Mouse (Mus musculus): ENCODE measurements at regions not wholly inside any gene's neighbourhood (a gene's known extent, or its start where the extent isn't known, plus 50 kb on each side); places are given as distances from the start of the nearest gene placed in this dataset.

- no peak for DNase-seq (ENCODE audit: low spot score in 2 of 2)
Observed at GRCm38 (mm10) chr3:147041201-147041600, 189.0 kb downstream of the Ttll7 start.

- no peak for DNase-seq (ENCODE audit: low spot score in 2 of 2)
Observed at GRCm38 (mm10) chr3:147042911-147043310, 190.7 kb downstream of the Ttll7 start.

GRCm38 (mm10) chr3:147046634-147047033 is 194.5 kb downstream of the Ttll7 start:
- DNase-seq (ENCODE audit: low spot score in 2 of 2), result no peak

GRCm38 (mm10) chr3:147054157-147054838 is 202.1 kb downstream of the Ttll7 start:
- DNase-seq (ENCODE audit: low spot score in 2 of 2), result no peak

DNA sequence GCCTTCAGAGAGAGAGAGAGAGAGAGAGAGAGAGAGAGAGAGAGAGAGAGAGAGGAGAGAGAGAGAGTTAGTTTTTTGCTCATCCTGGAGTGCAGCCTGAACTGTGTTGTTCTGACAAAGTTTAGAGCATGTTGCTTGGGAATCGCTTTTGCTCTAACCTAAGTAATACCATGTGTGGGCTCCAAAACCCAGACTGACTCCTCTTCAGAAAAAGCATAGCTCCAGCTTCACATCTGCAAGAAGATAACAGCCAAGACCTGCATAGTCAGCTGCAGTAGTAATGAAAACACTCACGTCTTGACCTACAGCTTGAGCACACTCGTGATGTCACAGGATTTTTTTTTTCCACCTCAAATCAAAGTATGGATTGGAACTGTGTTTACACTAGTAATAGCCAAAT is 205.7 kb downstream of the Ttll7 start:
- DNase-seq (ENCODE audit: low spot score in 2 of 2), result no peak

GRCm38 (mm10) chr3:147060659-147061058 is 208.5 kb downstream of the Ttll7 start:
- DNase-seq (ENCODE audit: low spot score in 2 of 2), result no peak

- no peak for DNase-seq (ENCODE audit: low spot score in 2 of 2)
Observed at GRCm38 (mm10) chr3:147062451-147062850, 210.3 kb downstream of the Ttll7 start.

GRCm38 (mm10) chr3:147063578-147064442 is 211.6 kb downstream of the Ttll7 start:
- DNase-seq (ENCODE audit: low spot score in 2 of 2), result peak in 1 of 2 experiments; percentile 43

DNA sequence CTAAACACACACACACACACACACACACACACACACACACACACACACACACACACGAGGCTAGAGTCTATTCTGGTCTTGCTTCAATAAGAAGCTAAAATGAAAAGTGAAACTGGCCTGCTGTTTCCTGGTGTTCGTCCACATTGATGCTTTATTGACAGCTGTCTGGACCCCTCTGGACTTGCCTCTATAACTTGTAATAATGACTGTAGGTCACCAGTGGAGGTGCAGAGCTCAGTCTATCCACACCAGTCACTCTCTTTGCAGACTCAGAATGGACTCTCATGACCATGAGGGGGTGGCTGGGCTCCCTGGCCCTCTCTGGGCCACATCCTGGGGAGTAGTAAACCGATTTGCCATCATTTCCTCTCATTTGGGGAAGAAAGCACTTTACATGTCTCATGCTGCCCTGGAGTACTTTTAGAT is 212.3 kb downstream of the Ttll7 start:
- DNase-seq (ENCODE audit: low spot score in 2 of 2), result no peak

DNA sequence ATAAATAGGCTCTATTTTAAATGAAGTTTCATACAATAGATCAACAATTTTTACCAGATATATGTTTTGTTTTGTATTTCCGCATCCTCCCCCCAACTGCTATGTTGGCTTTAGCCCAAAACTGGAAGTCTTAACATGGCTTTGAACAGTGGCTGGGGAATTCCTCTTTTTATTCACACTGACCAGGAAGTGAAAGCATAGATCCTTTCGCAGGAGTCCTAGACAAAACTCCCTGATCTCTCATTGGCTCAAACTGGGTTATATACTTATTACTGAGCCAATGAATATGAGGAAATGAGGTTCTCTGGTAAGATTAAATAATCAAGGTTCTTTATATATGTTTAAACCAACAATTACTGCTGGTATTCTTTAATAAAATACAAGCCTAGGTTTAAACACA is 218.8 kb downstream of the Ttll7 start:
- no peak for DNase-seq (ENCODE audit: low spot score in 2 of 2)

DNA sequence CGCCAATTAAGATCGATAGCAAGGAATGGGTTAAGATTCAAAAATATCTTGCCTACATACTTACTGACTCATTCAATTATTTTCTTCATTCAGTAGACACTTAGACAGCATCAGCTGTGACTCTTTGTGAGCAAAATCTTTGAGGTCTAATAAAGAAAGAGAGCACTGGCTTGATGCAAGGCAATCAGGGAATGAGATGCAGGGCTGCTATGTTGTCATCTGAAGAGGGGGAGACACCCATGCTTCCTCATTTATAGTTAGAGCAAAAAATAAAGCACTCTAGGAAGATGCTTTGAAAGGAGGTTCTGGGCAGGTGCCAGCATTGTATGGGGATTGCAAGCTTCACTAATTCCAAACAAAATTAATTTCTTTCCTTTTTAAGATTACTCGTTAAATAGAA is 228.0 kb downstream of the Ttll7 start:
- DNase-seq (ENCODE audit: low spot score in 2 of 2), result no peak

DNA sequence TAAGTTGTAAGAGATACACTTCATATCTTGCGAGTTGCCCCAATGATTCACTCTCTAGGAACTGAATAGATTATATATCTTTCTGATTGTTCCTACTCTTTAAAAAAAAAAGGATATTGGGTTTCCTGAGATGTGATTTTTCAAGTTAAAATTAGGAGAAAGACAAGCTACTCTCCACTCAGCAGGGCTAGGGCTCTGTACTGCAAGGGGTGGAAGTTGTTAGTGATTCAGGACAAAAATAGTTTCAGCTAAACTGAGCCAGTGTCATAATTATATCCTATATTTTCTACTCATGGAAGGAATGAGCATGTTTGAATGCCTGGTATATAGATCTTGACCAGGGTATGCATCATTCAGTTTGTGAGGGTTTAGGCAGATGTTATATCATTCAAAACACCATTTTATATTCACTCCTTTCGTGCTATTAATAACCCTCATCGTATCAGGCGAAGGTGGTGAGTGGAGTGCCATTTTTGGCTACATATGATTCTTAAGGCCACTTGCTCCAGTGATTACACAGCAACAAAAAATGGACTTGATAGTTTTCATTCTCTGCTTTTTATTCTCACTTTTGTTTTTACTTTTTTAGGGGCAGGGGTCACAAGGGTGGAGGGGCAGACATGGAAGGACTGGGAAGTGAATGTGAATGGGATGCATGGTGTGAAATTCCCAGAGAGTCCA is 228.7 kb downstream of the Ttll7 start:
- no peak for DNase-seq (ENCODE audit: low spot score in 2 of 2)

GRCm38 (mm10) chr3:147081763-147082162 is 229.6 kb downstream of the Ttll7 start:
- DNase-seq (ENCODE audit: low spot score in 2 of 2), result no peak

DNA sequence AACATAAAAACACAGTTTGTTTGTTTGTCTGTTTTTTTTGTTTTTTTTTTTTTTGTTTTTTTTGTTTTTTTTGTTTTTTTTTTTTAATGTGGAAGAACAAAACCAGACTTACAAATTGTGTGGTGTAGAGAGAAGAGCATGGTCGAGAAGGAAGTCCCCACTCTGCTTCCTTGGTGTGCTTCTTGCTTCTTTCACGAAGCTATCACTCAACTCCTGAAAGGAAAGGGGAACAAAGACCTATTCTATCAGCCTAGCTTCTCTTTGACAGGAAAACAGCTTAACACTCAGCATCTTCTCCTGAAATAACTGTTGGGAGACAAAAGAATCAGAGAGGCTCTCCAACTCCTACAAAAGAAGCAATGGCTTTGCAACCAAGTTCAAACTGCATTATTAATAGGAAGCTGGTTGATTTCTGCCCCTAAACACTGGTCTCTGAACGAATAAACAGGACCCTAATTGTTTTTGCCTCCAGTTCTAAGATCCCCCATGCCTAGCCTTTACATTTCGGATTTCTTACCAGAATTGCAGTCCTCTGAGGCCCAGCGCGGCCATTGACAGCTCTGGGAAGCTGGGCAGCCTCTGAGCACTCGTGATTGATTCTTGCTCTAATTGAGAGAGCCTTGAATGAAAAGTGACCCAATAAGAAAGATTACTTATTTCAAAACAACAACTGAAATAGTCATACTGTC is 230.2 kb downstream of the Ttll7 start:
- no peak for DNase-seq (ENCODE audit: low spot score in 2 of 2)

DNA sequence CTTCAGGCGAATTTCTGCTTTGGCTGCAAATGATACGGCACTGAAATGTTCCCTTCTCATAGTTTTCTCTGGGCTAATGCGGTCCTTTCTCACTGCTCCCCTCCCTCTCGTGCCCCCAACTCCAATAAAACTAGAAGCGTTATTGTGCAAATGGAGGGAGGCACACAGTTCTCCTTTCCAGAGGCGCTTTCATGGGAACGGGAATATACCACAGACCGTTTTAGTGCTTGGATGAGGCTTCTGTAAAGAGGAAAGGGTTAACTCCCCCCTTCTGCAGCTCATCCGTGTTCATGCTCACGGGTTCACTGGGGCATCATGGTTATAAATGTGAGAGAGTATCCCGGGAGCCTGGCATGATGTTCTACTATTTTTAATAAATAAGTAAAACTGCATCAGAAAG is 231.2 kb downstream of the Ttll7 start:
- DNase-seq (ENCODE audit: low spot score in 2 of 2), result no peak

DNA sequence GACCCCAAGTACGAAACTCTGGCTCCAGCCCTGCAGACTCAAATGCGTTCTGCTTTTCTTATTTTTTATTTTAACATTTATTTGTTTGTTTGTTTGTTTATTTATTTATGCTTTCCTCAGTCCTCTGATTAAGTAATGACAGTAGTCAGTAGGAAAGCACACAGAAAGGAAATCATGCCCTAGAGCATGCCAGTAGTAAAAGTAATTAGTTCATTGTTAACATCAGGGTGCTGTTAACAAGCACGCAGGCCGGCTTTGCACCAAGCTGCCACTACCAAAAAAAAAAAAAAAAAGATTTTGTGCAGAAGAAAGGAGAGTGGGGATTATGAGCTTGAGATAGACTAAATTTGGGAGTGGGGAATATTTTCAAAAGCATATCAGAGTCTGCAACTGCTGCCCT is 231.7 kb downstream of the Ttll7 start:
- DNase-seq (ENCODE audit: low spot score in 2 of 2), result no peak

DNA sequence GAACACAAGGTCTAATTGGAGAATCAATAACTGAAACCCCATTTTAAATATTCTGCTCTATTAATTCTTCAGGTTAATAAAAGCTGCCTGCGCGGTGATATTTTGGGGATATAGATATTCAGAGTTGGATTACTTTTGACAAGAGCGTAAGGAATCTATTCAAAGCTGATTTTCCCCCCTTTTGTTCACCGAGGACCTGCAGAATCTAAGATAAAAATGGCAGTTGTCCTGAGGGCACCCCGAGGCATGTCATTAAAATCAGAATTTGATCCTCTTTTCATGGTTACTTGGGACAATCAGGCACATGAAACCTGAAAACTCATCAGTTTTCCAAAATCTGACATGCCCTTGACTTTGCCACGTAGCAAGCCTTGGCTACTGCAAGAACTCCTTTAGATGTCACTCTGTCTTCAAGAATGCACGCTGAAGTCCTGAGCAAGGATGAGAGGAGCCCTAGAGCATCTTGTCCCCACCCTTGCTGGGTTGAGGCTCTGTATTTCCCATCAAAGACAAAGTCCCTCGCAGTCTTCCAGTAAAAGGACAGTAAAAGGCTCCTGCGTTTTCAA is 232.5 kb downstream of the Ttll7 start:
- no peak for DNase-seq (ENCODE audit: low spot score in 2 of 2)

DNA sequence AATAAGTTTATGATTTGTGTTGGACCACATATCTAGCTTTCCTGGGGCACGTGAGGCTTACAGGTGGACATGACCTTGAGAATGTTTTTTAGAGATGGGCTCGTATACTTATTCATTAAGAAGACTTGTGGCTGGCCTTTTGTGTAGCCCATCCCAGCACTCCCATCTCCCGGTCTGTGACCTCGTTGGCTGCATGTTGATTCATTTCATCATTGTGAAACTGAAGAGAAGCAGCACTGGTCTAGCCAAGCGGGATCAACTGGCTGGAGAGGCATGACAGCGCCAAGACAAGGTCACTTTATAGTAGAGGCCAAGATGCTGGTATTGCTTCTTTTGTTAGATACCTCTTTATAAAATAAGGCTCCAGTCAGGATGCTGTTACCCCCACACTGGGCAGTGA is 236.0 kb downstream of the Ttll7 start:
- no peak for DNase-seq (ENCODE audit: low spot score in 2 of 2)

GRCm38 (mm10) chr3:147089716-147090115 is 237.5 kb downstream of the Ttll7 start:
- DNase-seq (ENCODE audit: low spot score in 2 of 2), result no peak

GRCm38 (mm10) chr3:147092188-147093075 is 240.3 kb downstream of the Ttll7 start:
- DNase-seq (ENCODE audit: low spot score in 2 of 2), result no peak

DNA sequence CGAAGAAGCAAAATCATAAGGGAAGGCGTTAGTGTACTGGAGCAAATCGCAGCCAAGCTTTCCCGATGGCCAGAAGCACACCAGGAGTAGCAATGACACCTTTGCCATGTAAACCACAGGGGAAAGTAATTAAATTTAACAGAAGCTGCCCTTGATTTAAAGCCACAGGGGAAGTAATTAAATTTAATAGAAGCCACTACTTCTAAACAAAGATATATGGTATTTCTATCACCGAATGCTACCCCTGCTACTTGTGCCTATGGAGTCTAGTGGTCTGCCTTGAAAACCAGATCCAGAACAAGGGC is 240.9 kb downstream of the Ttll7 start:
- no peak for DNase-seq (ENCODE audit: low spot score in 2 of 2)
